Mouse (Mus musculus) liver, postnatal 0 days (tissue): ENCODE measurements at regions not wholly inside any gene's neighbourhood (a gene's known extent, or its start where the extent isn't known, plus 50 kb on each side); places are given as distances from the start of the nearest gene placed in this dataset.

Source experiments
- ATAC-seq: fragments of 200-750 bp; cut with Nextera tagmentation; 2 replicates; pipeline ENCODE4 v1.8.0; 2017; ENCODE audit warnings: mild to moderate bottlenecking, moderate library complexity
- DNase-seq: peaks from one replicate; pipeline ENCODE4 v3.0.0-alpha.2; 2016
- H3K27ac ChIP-seq: fragments of 300-500 bp; sonication (generic); 2 replicates; pipeline ENCODE4 v1.5.1; 2014; ENCODE audit warnings: antibody characterized with exemption, moderate library complexity, mild to moderate bottlenecking, low read depth
- H3K27me3 ChIP-seq: fragments of 300-500 bp; sonication (generic); 2 replicates; pipeline ENCODE4 v1.6.1; 2014; ENCODE audit warnings: low read length, control low read depth, mixed read lengths; ENCODE audit not compliant: insufficient read depth
- H3K36me3 ChIP-seq: fragments of 300-500 bp; sonication (generic); replicated peaks from 2 replicates; pipeline ENCODE4 v1.6.1; 2014; ENCODE audit warnings: mild to moderate bottlenecking, control low read depth, low read length, moderate library complexity, mixed read lengths; ENCODE audit not compliant: insufficient read depth
- H3K4me1 ChIP-seq: fragments of 300-500 bp; sonication (generic); 2 replicates; pipeline ENCODE4 v1.6.1; 2014; ENCODE audit warnings: antibody characterized with exemption, mild to moderate bottlenecking, control low read depth; ENCODE audit not compliant: insufficient read depth
- H3K4me2 ChIP-seq: fragments of 300-500 bp; sonication (generic); 2 replicates; pipeline ENCODE4 v1.6.1; 2014; ENCODE audit warnings: low read depth, mild to moderate bottlenecking, low read length, moderate library complexity, mixed read lengths
- H3K4me3 ChIP-seq: fragments of 300-500 bp; sonication (generic); 2 replicates; pipeline ENCODE4 v1.5.1; 2014; ENCODE audit warnings: low read depth, low read length
- H3K9ac ChIP-seq: fragments of 300-500 bp; sonication (generic); replicated peaks from 2 replicates; pipeline ENCODE4 v1.6.1; 2014; ENCODE audit warnings: mild to moderate bottlenecking, moderate library complexity
- H3K9me3 ChIP-seq: fragments of 300-500 bp; sonication (generic); 2 replicates; pipeline ENCODE4 v1.6.1; 2016; ENCODE audit warnings: mild to moderate bottlenecking, control low read depth, low read length, mixed read lengths
- CTCF ChIP-seq: sonication (generic); IDR thresholded peaks from 2 replicates; pipeline ENCODE4 v1.5.1; 2016; ENCODE audit warnings: antibody characterized with exemption, low read depth
- EP300 ChIP-seq: IDR thresholded peaks from 2 replicates; pipeline ENCODE4 v1.6.1; 2016; ENCODE audit warnings: antibody characterized with exemption, low read depth, mild to moderate bottlenecking
- WGBS: fragments of 180-500 bp; shearing (Covaris S2); extraction: QIAGEN DNeasy Blood & Tissue Kit; methylation state at CpG from one replicate; pipeline ENCODE4 v1.1.7; 2014; ENCODE audit not compliant: insufficient replicate concordance; 5-methylcytosine and 5-hydroxymethylcytosine counted together

DNA sequence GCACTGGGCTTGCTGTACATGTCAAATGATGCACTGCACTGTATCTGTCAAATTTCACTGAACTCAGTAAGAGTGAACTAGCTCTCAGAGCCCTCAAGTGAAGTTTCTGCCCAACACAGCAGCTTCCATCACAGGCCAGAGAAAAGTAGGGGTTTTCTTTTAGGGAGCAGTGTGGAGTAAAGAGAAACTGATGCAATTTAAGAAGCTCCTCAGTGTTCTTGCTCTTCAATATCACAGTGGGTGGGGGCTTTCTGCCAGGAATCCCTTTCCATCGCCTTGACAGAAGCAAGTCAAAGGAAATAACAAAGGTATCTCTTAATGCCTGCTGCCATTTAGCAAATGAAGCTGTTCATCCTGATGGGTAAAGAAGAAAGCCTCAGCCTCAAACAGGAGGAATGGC is 766.7 kb upstream of the Cntn5 start:
- TF ChIP-seq EP300: no peak
- no peak for TF ChIP-seq CTCF
- H3K4me3 ChIP-seq: no peak overlapping the region
- no peak overlapping the region for H3K27ac ChIP-seq
- no peaks in the 10 kb centered on the region for H3K27me3 ChIP-seq
- no peaks in the 10 kb centered on the region for H3K36me3 ChIP-seq
- DNase-seq (no peak), ATAC-seq (no peak)
- H3K9ac ChIP-seq: no peak overlapping the region
- no peak overlapping the region for H3K4me2 ChIP-seq
- 36% methylated on average over 1 of the region's 1 CpGs for WGBS
- no peaks in the 10 kb centered on the region for H3K4me1 ChIP-seq
- no peaks in the 10 kb centered on the region for H3K9me3 ChIP-seq

DNA sequence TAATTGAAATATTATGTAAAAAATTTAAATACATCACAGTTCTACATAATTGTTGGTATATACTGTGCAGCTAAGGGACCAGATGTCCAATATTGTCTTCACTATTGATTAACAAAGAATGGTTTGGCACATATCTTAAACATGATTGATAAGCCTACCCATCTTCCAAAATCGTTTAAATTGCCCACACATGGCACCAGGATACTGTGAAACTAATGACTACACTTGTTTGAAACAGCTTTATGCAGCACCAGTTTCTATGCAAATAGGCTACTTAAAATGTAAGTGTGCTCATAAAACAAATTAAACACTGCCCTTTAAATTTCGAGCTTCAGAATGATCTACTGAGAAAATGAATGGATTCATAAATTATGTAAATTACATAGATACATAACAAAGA is 724.9 kb upstream of the Cntn5 start:
- no peak overlapping the region for H3K4me2 ChIP-seq

DNA sequence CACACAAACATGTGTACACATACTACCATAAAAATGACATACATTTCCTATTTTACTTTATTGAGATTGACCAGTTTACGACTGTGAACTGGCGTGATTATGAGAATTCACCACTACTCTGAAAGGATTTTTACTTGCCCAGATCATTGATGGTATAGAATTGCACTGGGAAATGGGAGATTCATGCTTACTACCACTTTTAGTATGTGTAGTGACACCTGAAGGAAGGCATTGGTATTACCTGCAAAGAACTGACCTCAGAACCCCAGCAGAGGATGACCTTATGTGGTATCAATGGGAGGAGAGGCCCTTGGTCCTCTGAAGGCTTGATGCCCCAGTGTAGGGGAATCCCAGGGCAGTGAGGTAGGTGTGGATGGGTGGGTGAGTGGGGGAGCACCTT is 699.8 kb upstream of the Cntn5 start:
- 79% methylated on average over 2 of the region's 2 CpGs for WGBS
- H3K27ac ChIP-seq: no peak overlapping the region

More for the DNA sequence above, 724.9 kb upstream of the Cntn5 start:
- ATAC-seq (no peak), DNase-seq (no peak)
- Histone ChIP-seq H3K27ac (no peak overlapping the region), H3K27me3 (no peaks in the 10 kb centered on the region), H3K9me3 (no peaks in the 10 kb centered on the region), H3K36me3 (no peaks in the 10 kb centered on the region), H3K4me3 (no peak overlapping the region), H3K4me1 (no peaks in the 10 kb centered on the region), H3K9ac (no peak overlapping the region)
- 46% methylated on average over 2 of the region's 2 CpGs for WGBS
- TF ChIP-seq EP300 (no peak), CTCF (no peak)

DNA sequence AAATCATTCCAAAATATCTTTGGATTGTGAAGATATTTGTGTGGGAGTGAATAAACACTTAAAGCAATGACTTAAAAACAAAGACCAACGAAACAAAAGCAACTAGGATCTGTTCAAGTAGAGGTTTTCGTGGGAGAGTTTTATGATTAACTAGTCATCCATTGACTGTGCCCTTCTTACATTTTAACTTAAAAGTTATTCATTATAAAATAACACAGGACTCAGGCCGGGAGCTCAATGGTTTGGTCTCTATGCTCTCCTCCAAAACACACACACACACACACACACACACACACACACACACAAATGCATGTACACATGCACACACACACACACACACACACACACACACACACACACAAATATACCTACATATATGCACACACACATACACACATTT is 699.3 kb upstream of the Cntn5 start:
- DNase-seq: no peak

More for the DNA sequence above, 699.8 kb upstream of the Cntn5 start:
- no peaks in the 10 kb centered on the region for H3K9me3 ChIP-seq
- H3K9ac ChIP-seq: no peak overlapping the region
- no peak overlapping the region for H3K4me2 ChIP-seq
- ATAC-seq (no peak), DNase-seq (no peak)
- no peak for TF ChIP-seq CTCF
- no peak for TF ChIP-seq EP300
- H3K27me3 ChIP-seq: no peaks in the 10 kb centered on the region
- H3K4me1 ChIP-seq: no peaks in the 10 kb centered on the region
- H3K36me3 ChIP-seq: no peaks in the 10 kb centered on the region
- H3K4me3 ChIP-seq: no peak overlapping the region

DNA sequence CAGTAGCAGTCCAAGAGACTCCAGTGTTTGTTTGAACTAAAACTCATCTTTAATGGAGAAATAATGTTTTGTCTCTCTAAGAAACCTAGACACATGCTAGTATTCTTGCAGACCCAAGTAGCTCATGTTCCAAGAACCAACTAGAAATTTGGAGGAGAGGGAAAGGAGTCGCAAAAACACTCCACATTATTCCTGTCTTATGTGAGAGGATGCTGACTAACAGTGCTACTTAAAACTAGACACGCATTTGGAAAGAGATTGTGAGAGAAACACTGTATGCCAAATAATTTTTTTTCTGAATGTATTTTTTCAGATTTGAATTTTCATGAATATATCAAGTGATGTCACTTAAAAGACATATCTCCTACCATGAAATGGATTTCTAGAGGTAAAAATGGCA is 698.3 kb upstream of the Cntn5 start:
- DNase-seq: no peak
- H3K27ac ChIP-seq: no peak overlapping the region
- TF ChIP-seq CTCF: no peak
- no peak for TF ChIP-seq EP300

More for the DNA sequence above, 699.3 kb upstream of the Cntn5 start:
- H3K4me3 ChIP-seq: no peak overlapping the region
- no peaks in the 10 kb centered on the region for H3K36me3 ChIP-seq
- no peak overlapping the region for H3K27ac ChIP-seq
- no peaks in the 10 kb centered on the region for H3K4me1 ChIP-seq
- H3K9me3 ChIP-seq: no peaks in the 10 kb centered on the region
- WGBS: 62% methylated on average over 3 of the region's 3 CpGs
- no peak for ATAC-seq
- H3K4me2 ChIP-seq: no peak overlapping the region
- no peak overlapping the region for H3K9ac ChIP-seq
- TF ChIP-seq CTCF: no peak
- TF ChIP-seq EP300: no peak
- H3K27me3 ChIP-seq: no peaks in the 10 kb centered on the region

DNA sequence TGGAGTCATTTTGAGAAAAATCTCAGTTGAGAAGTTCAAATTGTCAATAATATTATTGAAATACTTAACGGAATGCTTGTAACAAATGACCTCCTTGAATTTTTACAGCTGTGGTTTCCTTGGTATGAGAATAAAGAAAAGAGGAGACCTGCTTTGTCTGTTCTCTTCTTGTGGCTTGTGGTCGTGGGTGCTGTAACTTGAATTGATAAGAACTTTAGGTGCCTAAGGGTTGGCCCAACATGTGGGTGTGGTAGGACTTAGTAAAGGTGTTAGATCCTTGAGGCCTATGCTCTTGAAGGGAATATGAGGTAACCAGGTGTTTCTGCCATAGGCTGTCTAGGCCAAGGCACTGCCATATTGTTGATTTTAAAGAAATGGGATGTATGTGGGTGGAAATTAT is 674.4 kb upstream of the Cntn5 start:
- no peak overlapping the region for H3K4me3 ChIP-seq
- H3K4me2 ChIP-seq: no peak overlapping the region
- no peak for DNase-seq
- H3K9me3 ChIP-seq: no peaks in the 10 kb centered on the region
- 60% methylated on average over 2 of the region's 2 CpGs for WGBS
- H3K36me3 ChIP-seq: no peaks in the 10 kb centered on the region
- TF ChIP-seq CTCF (no peak), EP300 (no peak)
- no peaks in the 10 kb centered on the region for H3K4me1 ChIP-seq
- ATAC-seq: no peak
- H3K9ac ChIP-seq: no peak overlapping the region
- H3K27ac ChIP-seq: no peak overlapping the region
- H3K27me3 ChIP-seq: no peaks in the 10 kb centered on the region

More for the DNA sequence above, 698.3 kb upstream of the Cntn5 start:
- no peaks in the 10 kb centered on the region for H3K4me1 ChIP-seq
- ATAC-seq: no peak
- no peaks in the 10 kb centered on the region for H3K36me3 ChIP-seq
- WGBS: 77% methylated on average over 2 of the region's 2 CpGs
- H3K27me3 ChIP-seq: no peaks in the 10 kb centered on the region
- no peak overlapping the region for H3K4me3 ChIP-seq
- H3K9me3 ChIP-seq: no peaks in the 10 kb centered on the region
- H3K4me2 ChIP-seq: no peak overlapping the region
- no peak overlapping the region for H3K9ac ChIP-seq

DNA sequence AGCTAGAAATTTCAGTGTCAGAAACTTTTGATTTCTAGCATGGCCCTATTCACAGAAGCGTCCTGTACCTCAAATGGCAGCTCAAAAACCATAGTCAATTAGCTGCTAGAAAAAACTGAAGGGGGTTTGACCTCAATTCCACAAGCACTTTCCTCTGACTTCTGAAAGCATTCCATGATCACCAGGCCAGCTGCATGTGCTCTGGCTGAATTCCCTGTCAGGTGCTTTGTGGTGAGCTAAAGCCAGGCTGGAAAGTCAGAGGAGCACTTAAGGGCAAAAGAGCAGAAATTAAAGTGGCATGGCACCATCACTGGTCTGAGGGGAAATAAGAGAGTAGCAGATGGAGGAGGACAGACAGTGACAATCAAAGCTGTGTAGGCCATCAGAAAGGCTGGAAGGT is 658.3 kb upstream of the Cntn5 start:
- no peaks in the 10 kb centered on the region for H3K36me3 ChIP-seq
- H3K4me2 ChIP-seq: no peak overlapping the region
- 0 out of 2 replicates have a peak, but pooled peaks cover 3% of the 10 kb centered on the region for H3K9me3 ChIP-seq
- no peak overlapping the region for H3K9ac ChIP-seq
- DNase-seq (no peak), ATAC-seq (no peak)
- 52% methylated on average over 1 of the region's 1 CpGs for WGBS
- TF ChIP-seq EP300 (no peak), CTCF (no peak)
- no peak overlapping the region for H3K27ac ChIP-seq
- H3K4me1 ChIP-seq: no peaks in the 10 kb centered on the region
- H3K27me3 ChIP-seq: no peaks in the 10 kb centered on the region
- no peak overlapping the region for H3K4me3 ChIP-seq
